Mouse (Mus musculus): ENCODE measurements around the gene Ficd. TPM values are rescaled to one million over a fixed set of nuclear protein-coding genes. Genes with fewer than 3 reads are reported as not detected.

Ficd gene
- 10 to 100 TPM; 12.0 to 13.2 (median 12.7) TPM for total RNA-seq (2022)

DNA sequence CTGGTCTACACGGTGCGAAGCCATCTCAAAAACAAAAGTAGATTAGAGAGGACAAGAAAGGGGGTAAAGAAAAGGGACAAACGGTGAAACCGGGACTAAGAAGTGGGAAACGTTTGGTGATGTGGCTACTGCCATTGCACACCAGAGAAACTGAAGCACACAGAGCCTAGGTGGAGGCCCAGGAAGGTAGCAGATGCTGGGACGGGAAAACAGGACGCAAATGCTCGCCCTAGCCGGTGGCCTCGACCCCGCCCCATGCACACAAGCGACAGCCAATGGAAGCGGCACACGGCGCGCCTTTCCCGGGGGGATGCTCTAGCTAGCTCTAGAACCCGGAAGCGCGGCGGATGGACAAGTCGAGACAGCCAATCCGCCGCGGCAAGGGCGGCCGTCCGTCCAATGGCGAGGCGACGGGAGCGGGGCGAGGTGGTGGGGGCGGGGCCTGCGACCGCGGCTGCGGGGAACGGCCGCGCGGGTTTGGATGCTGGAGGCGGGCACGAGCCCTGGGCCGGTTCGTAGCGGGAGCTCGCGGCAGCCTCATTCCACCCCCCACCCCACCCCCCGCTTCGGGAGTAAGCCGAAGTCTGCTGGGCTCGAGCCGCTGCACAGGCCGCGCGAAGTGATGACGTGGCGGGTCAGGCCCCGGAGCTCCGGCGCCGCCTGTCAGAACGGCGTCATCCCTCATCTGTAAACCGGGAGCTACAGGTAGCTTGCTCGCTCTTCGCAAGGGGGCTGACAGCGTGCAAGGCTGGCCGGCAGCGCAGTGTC lies at the start of gene Ficd:
Gene Ficd, plus strand, starts transcription at position 459 of the 768 bp plus-strand sequence.
- DNase-seq (ENCODE audit: low spot score in 2 of 2): peak; percentile 85 to 90

DNA sequence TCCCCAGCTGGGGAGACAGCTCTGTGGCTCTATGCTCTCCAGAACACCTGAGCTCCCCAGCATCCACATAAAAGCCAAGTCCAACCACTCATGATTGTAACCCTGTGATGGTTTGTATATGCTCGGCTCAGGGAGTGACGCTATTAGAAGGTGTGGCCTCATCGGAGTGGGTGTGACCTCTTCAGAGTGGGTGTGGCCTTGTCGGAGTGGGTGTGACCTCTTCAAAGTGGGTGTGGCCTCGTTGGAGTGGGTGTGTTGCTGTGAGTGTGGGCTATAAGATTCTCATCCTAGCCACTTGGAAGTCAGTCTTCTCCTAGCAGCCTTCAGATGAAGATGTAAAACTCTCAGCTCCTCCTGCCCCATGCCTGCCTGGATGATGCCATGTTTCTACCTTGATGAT lies 48.1 kb upstream of the Ficd start:
- no peak for DNase-seq (ENCODE audit: low spot score in 2 of 2)

DNA sequence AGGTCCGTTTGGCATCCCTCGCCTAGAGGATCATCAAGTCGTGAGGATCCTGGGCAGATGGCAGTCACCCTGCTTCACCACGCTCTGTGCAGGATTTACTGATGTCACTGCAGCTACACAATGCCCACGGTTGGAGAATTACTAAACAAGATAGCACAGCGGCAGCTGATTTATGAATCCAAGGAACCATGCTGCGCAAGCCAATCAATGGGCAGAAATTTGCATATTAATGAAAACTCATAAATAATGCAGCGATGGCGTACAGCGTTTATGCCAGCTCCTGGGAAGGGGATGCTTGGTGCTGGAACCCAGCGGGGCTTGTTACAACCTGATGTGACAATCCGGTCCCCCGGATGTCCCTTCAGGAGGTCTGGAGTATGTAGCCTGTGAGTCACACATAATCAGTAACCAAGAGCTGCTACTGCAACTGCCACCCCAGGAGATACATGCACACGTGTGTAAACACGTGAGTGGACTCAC lies 45.5 kb upstream of the Ficd start:
- DNase-seq (ENCODE audit: low spot score in 2 of 2): no peak

DNA sequence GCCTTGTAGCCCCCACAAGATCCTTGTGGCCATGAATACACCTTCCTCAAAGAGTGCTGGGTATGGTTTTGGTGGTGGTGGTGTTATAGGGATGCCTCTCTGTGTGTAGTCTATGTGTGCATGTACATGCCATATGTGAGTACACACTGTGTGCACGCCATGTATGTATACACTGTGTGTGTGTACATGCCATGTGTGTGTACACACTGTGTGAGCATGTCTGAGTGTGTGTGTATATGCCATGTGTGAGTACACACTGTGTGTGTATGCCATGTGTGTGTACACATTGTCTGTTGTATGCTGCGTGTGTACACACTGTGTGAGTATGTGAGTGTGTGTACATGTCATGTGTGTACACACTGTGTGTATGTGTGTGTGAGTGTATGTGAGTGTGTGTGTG lies 44.7 kb upstream of the Ficd start:
- DNase-seq (ENCODE audit: low spot score in 2 of 2): no peak

DNA sequence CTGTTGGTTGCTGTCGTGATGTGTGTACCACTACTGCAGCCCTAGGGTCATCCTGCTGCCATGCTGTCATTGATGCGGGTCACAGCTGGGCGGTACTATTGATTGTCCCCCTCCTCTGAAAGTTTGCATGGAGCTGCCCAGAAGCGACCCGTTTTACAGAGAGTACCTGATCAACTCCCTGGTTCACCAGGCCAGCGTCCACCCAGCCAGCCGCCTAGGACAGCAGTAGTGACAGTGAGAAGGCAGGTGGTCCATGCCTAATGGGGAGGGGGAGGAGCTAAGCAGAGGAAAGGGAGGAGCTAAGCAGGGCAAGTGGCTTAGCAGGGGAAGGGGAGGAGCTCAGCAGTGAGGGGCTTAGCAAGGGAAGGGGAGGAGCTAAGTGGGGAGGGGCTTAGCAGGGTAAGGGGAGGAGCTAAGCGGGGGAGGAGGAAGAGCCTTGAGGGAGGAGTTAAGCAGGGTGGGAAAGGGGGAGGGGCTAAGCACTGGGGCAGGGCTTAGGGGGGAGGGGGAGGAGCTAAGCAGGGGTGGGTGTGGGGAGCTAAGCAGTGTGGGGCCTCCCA lies 42.3 kb upstream of the Ficd start:
- DNase-seq (ENCODE audit: low spot score in 2 of 2): no peak

DNA sequence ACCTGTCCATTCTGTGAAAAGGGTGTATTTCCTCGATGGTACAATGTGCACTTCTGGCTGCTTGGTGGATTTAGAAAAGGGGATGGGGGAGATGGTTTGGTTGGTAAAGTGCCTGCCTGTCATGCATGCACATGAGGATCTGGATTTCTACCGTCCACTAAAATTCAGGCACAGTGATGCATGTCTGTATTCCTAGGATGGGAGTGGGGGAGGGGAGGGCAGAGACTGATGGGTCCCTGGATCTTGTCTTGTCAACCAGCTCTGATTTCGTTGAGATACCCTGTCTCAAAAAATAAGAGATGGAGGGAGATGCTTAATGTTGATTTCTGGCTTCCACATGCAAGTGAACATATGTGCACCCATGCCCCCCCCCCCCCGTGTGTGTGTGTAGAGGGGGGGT lies 41.6 kb upstream of the Ficd start:
- no peak for DNase-seq (ENCODE audit: low spot score in 2 of 2)

DNA sequence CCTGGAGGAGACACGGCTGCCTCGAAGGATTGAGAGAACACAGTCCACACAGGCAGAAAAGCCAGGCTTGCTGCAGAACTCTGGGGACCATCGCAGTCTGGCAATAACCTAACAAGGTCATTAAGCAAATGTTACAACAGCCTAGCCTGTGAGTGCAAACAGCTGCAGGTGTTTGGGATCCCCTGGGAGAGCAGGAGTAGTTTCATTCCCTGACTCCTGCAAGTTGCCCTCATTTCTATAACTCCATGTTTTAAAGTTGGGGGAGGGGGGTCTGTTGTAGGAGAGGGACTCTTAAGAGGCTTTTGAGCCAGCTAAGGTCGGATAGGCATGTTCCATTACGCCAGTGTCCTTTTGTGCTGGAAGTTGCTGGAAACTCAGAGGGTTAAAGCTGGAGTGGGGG lies 41.2 kb upstream of the Ficd start:
- no peak for DNase-seq (ENCODE audit: low spot score in 2 of 2)

DNA sequence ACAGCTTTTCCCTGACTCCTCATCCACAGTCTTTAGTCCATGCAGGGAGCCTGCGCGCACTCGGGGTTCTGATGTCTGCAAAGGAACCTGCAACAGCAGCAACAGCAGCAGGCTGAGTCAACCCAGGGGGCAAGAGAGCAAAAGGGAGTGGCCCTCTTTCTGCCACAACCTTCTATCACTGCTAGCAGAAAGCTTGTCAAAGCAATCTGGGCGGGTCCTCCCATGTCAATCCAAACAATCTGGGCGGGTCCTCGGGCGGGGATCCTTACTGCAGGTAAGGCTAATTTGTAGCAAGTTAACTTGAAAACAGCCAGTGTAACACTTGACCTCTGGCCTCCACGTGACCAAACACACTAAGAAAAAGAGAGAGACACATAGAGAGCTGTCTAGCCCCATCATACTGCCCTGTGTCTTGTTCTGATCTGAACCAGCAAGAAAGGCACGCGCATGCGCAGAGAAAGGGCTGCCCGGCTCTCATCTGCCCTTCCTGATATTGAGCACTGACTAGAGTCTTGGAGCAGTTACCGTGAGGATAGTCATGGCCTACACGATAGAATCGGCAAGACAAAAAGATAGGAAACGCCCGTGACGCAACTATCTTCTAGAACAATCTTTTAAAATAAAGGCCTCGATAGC lies 35.1 kb upstream of the Ficd start:
- no peak for DNase-seq (ENCODE audit: low spot score in 2 of 2)

DNA sequence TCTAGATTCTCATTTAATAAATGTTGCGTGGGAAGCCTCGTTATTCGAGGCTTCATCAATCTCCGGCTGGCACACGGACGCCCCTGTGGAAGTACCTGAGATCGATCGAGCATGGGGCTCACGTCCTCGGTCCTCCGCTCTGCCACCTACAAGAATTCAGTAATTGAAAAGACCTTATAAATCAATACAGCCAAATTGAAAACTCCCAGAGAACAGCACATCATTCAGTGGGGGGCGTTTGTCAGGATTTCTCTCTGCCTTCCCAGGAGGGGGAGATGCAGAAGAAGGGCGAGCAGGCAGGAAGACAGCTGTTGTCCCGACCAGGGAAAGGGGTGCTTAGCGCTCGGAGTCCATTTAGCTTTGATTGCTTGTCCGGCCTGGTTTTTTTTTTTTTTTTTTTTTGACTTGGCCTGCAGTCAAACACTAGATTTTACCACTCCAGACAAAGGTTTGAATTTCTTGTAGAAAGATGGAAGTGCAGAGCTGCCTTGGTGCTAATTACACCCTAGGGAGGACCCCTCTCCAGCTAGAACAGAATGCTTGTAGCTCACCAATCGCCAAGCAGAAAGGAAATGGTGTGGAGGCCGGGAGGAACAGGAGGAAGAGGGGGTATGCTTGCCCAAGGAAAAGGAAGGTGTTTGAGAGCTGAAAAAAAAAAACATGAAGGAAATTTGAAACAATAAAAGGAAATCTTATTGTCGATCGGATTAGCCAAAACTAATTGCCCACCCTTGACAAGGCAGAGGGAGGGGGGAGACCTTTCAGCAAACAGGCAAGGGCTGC lies 31.6 kb upstream of the Ficd start:
- DNase-seq (ENCODE audit: low spot score in 2 of 2): no peak

DNA sequence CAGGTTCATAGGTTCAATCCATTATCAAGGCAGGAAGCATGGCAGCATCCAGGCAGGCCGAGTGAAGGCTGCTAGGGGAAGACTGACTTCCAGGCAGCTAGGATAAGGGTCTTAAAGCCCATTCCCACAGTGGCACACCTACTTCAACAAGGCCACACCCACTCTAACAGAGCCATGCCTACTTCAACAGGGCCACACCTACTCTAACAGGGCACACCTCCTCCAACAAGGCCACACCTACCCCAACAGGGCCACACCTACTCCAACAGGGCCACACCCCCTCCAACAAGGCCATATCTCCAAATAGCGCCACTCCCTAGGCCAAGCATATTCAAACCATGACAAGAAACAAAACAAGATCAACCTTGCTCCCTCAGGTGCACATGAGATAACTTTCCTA lies 22.7 kb upstream of the Ficd start:
- no peak for DNase-seq (ENCODE audit: low spot score in 2 of 2)

DNA sequence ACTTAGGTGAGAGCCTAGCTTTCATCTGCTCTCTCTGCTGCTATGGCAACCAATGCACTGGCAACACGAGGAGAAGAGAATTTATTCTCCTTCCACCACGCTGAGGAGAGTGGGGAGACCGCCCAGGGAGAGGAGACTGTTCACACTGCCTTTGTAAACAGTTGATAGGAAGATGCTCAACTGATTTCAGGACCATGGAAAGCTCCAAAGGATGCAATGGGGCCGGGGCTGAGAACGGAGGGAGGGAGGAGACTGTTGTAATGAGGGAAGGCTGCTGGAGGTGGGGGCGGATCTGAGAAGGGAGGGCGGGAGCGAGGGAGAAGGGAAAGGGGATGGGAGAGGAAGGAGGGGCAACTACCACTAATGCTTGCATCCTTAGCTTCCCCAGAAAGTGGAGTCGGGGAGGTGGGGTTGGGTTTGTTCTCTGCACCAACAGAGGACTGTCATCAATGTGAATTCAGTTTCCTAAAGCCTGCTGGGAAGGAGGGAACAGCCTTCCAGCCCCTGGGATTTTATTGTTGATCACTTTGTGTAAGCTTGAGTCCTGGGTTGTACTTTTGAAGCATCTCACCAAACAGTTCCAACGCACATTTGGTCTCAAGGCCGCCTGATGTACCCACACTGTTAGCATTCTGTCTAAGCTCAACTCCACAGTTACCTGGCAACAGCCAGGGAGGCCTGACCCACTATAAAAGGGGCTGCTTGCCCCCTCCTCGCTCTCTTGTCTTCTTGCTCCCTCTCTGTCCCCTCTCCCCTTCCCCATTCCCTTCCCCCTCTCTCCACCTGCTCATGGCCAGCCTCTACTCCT lies 18.8 kb upstream of the Ficd start:
- DNase-seq (ENCODE audit: low spot score in 2 of 2): peak; percentile 57 to 58

DNA sequence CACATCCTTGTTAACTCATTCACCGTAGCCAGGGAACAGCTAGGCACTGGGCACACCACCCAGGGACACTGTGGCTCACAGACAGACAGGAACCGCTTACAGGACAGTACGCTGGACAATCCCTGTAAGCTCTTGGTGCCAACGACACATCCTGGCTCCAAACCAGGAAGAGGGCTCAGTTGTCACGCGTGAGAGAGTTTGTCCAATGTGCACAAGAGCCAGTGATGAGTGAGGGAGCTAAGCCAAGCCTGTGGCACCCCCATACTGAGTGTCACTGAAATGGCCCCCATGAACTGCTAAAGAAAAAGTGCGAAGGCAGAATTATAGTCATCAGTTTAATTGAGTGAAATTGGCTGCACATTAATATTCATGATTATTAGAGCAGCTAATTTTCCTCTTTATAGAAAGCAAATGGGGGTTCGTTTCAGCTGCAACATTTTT lies 16.4 kb upstream of the Ficd start:
- no peak for DNase-seq (ENCODE audit: low spot score in 2 of 2)

DNA sequence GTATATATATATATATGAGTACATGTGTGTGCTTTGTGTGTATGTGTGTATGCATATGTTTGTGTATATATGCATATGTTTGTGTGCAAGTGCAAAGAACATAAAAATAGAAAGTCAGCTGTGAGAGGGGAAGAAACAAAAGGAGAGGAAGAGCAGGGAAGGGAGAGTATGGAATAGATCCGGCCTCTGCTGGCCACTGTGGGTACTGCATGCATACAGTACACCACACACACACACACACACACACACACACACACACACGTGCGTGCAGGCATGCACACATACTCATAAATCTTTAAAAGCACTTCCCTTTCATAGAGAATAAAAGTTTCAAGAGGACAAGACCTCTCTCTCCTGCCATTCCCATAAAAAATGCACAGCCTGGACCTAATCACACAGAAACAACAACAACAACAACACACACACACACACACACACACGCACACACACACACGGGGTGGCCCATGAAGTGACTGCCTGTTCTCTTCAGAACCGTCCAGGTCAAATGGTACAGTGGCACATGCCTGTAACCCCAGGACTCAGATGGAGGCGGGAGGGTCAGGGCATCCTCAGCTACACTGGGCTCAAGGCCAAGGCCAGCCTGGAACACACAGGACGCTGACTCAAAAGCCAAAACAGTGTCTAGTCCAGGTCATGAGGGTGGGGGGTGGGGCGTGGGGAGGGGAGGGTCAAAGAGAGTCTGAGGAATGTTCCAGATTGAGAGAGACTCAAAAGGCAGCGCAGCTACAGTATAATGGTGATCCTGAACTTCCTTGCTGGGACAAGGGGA lies 13.2 kb upstream of the Ficd start:
- DNase-seq (ENCODE audit: low spot score in 2 of 2): no peak

DNA sequence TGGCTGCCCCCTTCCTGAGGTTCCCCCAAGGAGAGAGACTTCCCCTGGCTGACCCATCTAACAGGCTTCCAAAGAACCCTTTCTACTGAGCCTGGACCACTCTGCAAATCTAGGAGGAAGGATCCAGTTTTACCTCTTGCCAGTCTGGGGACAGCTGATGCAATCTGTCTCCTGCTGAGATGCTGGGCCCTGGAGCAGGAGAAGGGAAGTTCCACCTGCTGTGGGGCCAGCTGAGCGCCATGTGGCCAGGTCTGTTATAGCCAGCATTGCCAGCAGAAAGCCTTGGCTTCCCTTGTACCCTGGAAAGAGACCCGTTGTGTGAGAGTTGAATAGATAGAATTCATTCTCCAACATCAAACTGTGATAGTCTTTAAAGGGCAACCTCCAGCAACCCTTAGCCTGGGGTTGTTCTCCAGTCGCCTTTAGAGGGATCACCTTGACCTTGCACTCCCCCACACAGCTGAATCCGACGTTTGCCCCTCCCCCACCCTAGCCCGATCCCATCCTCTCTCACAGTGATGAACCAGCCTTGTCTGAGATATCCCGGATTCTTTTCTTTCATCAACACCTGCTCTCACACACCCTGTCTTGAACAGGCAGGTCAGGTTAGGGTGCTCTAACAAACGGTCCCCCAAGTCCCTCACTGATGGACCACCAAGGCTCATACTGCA lies 11.9 kb upstream of the Ficd start:
- DNase-seq (ENCODE audit: low spot score in 2 of 2): no peak

DNA sequence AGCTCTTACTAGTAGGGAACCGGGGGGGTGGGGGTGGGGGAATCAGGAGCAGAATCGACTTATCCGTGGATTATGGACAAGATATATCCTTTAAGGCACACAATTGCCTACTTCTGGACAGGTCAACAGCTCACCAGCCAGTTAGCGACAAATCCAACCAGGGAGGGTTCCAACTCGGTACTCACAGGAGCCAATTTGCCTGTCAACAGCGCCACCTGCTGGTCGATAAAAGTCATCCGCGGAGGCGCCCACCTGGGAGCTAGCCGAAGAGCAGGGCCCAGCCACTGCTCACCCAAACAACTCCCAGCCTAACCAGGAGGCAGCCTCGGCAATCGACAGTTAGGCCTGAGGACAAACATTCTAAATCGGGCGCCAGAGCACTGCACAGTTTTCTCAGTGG lies 11.2 kb upstream of the Ficd start, which contains the start of gene 1700069L16Rik:
Gene 1700069L16Rik, minus strand, starts transcription at position 327 of the 400 bp plus-strand sequence.
- DNase-seq (ENCODE audit: low spot score in 2 of 2): peak; percentile 75 to 92

DNA sequence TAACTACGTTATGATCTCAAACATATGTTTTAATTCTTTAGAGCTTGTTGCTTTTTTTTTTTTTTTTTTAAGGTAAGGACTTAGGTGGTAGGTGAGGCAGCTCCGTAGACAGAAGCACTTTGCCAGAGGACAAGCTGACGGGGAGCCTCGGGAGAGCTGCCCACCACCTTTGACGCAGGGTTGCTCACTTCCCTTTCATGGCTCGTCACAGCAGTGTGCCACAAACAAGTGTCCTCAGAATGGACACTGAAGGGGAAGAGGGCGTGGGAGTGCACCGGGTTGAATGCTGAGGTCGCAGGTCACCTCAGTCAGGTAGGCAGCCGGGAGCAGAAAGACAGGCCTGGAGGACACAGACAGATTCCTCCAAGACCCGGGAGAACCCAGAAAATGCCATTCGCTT lies 10.2 kb upstream of the Ficd start:
- no peak for DNase-seq (ENCODE audit: low spot score in 2 of 2)

DNA sequence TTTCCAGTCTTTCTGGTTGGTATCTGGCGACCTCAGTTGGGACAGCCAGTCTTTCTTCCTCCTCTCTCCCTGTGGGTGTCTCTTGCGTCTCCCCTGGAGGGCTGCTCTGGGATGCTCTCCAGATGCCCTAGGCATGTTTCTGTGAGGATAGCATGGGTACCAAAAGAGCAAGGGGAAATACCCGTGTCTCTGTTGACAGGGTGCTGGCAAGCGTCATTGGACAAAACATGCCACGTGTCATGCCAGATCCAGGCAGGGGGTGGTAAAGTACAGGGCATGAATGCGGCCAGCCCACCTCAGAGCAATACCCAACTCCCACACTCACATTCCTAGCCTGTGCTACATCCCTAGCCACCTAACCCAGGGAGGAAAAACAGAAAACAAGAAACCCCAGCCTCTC lies 9.0 kb upstream of the Ficd start:
- no peak for DNase-seq (ENCODE audit: low spot score in 2 of 2)

DNA sequence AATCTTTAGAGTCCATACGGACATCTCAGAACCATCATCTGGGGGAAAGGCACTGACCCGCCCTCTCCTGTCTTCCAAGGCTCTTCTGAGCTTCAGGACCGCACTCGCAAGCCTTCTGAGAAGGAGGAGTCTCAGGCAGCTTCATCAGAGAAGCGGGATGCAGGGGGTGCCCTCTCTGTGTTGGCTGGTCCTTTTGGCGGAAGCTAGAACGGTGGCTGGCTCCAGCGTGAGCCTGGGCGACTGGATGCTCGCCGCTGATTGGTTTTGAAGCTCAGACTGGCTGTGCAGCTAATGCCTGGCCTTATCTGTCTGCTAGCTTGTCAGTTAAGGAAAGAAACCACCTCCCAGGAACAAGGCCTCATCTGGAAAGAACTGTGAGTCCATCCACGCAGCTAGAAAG lies 8.4 kb upstream of the Ficd start:
- no peak for DNase-seq (ENCODE audit: low spot score in 2 of 2)

DNA sequence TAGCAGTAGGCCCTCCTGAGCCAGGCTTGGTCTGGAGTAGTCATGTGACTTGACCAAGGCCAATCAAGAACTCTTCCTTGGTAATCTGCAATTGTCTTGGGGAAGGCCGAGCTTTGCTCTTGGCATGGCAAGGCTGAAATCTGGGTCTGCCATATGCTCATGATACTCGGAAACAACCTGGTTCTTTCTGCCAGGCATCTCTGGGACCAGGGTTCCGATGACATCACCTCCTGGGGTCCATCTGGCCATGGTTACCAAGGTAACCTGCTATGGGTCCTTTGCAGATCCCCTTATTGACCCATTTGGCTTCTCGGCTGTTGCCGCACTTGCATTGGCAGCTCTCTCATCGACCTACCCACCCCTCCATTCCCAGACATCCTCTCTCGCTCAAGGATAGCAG lies 7.6 kb upstream of the Ficd start:
- no peak for DNase-seq (ENCODE audit: low spot score in 2 of 2)

DNA sequence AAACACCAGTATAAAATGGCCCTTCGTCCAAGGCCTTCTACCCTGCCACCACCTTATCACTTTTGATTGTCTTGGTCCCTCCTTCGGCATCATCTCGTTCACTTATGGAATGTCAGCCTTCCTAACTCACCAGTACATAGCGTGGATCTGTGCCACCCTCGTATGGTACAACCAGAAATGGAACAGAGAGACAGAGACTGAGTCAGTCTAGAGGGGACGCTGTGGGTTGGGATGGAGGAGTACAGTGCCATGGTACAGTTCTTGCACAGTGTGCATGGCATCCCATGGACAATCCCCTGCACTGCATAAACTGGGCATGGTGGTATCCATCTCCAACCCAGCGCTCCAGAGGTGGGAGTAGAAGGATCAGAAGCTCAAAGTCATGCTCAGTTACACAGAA lies 6.9 kb upstream of the Ficd start:
- no peak for DNase-seq (ENCODE audit: low spot score in 2 of 2)

Data from layer of hippocampus, adult 8-10 months (tissue).